In the genomic region with DNA sequence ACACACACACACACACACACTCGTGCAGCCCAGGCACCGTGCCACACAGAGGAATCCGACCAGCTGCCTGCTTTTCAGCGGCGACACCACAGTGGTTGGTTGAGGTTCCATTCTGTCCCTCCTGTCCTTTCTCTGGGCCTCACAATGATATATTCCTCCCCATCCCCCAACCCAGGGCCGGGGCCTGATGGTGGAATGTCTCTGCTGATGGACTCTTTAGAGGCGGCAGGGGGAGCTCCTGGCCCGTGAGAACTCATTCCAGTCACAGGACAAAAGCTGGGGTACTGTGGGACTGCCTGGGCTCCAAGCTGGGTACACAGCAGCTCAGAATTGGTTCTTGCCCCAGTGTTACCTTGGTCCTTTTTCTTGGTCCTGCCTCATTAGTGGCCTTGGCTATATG, we compare ENCODE assay signal across 8 mouse cellular contexts.
A peak's percentile ranks its signal among the peaks of the same experiment; 100 is the strongest.
DNase-seq lines count a peak whose midpoint lies in the region; ATAC-seq lines count a peak whose summit lies in the region.

No protein-coding gene starts in this region.

- H3K4me2 ChIP-seq in embryonic facial prominence, embryonic 14.5 days (ENCODE audit: low read depth, low read length) = no peak overlapping the region

- H3K4me1 ChIP-seq in embryonic facial prominence, embryonic 14.5 days (ENCODE audit: control insufficient read depth, insufficient read depth, low read length) = no peaks in the 10 kb centered on the region

- H3K9ac ChIP-seq in embryonic facial prominence, embryonic 14.5 days (ENCODE audit: low read depth, low read length) = no peak overlapping the region

- no peaks in the 10 kb centered on the region for H3K9me3 ChIP-seq in embryonic facial prominence, embryonic 14.5 days (ENCODE audit: control insufficient read depth, low read length)

- H3K27me3 ChIP-seq in embryonic facial prominence, embryonic 14.5 days (replicated peaks; ENCODE audit: control insufficient read depth, insufficient read depth, low read length) = no peaks in the 10 kb centered on the region; the same call in 1 of the 2 replicates

- no peak overlapping the region for H3K27ac ChIP-seq in embryonic facial prominence, embryonic 14.5 days (replicated peaks; ENCODE audit: low read depth, low read length)

- no peak overlapping the region for H3K4me3 ChIP-seq in embryonic facial prominence, embryonic 14.5 days (ENCODE audit: low read depth, low read length)

- peak; percentile 85 for ATAC-seq in embryonic facial prominence, embryonic 14.5 days (ENCODE audit: low read depth)

- peak; percentile 48 to 53 for DNase-seq in heart, adult 18-20 months
- DNase-seq in heart, postnatal 25 days (ENCODE audit: low spot score) = no peak
- DNase-seq in adrenal gland, postnatal 10 days = peak; percentile 70
- DNase-seq in embryonic facial prominence, embryonic 14.5 days (ENCODE audit: low spot score) = peak; percentile 78
- peak; percentile 37 to 38 for DNase-seq in heart, postnatal 36 days
- peak; percentile 76 to 81 for DNase-seq in kidney, postnatal 4 days
- DNase-seq in lung, postnatal 4 days = peak; percentile 72 to 80
- peak; percentile 49 for DNase-seq in right cerebral cortex, postnatal 25 days

- 5% methylated on average over 8 of the region's 8 CpGs for WGBS in embryonic facial prominence, embryonic 14.5 days

- H3K36me3 ChIP-seq in embryonic facial prominence, embryonic 14.5 days (ENCODE audit: control insufficient read depth, insufficient read depth, low read length) = no peaks in the 10 kb centered on the region

- intact Hi-C loops in heart, postnatal 25 days (cut with DNase I) = loop anchor here (2.0 kb wide), 1 partner anchor 573 kb away; no protein-coding TSS in a partner anchor
- intact Hi-C loops in heart, postnatal 36 days (cut with DNase I) = no loop called here
